In the genomic region with DNA sequence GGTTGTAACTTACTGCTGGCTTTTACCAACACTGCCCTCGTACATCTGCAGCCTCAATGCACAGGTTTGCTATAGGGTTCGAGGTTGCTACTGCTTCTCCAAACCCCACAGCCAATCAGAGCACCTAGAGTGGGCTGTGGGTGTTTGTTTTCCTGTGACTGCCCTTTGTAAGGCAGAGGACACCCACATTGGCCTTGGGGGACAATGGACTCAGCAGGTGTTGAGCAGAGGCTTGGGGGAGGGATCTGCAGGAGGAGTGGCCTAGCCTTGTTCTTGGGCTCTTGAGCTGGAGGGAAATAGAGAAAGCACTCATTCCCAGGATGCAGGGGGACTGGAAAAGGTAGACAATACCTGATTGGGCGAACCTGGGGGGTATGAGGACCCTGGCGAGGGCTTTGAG, we compare ENCODE assay signal across 12 mouse cellular contexts. TPM values are rescaled to one million over a fixed set of nuclear protein-coding genes. Genes with fewer than 3 reads are reported as not detected.
DNase-seq lines count a peak whose midpoint lies in the region; ATAC-seq and TF ChIP-seq lines count a peak whose summit lies in the region.
"Had no signal": no experiment of that assay in that cellular context is flagged by ENCODE, and none has a peak within 500 bp of the region (broad histone marks: within the 10 kb centered on the region; RNA-seq: fewer than 3 reads in every experiment).

No protein-coding gene starts in this region.

- no peaks in the 10 kb centered on the region for H3K9me3 ChIP-seq in lung, embryonic 15.5 days
- H3K9me3 ChIP-seq in intestine, embryonic 15.5 days = no peaks in the 10 kb centered on the region
- no peaks in the 10 kb centered on the region for H3K9me3 ChIP-seq in stomach, embryonic 16.5 days (replicated peaks; ENCODE audit: control insufficient read depth, low read length)

- no peak for TF ChIP-seq CTCF in heart, adult 2 months (IDR thresholded peaks at IDR 0.05)

- TF ChIP-seq POLR2A in heart, adult 2 months (IDR thresholded peaks at IDR 0.05; ENCODE audit: insufficient read depth, low read depth, low read length) = no peak

- no peaks in the 10 kb centered on the region for H3K27me3 ChIP-seq in heart, adult 2 months (ENCODE audit: control insufficient read depth, insufficient read depth, low read length)
- H3K27me3 ChIP-seq in lung, embryonic 15.5 days = peaks cover 18% of the 10 kb centered on the region; the same call in 1 of the 2 replicates
- H3K27me3 ChIP-seq in intestine, embryonic 15.5 days (replicated peaks) = peaks cover 5% of the 10 kb centered on the region; the same call in 1 of the 2 replicates
- no peaks in the 10 kb centered on the region for H3K27me3 ChIP-seq in stomach, embryonic 16.5 days (ENCODE audit: control insufficient read depth, insufficient read depth, low read length)

- 44% methylated on average over 4 of the region's 4 CpGs for WGBS in heart, adult 2 months
- 56% methylated on average over 4 of the region's 4 CpGs for WGBS in lung, embryonic 15.5 days
- 69% methylated on average over 4 of the region's 4 CpGs for WGBS in intestine, embryonic 15.5 days
- WGBS in stomach, embryonic 16.5 days = 61% methylated on average over 4 of the region's 4 CpGs

- H3K36me3 ChIP-seq in heart, adult 2 months (ENCODE audit: control insufficient read depth, insufficient read depth, low read length) = no peaks in the 10 kb centered on the region
- no peaks in the 10 kb centered on the region for H3K36me3 ChIP-seq in lung, embryonic 15.5 days
- no peaks in the 10 kb centered on the region for H3K36me3 ChIP-seq in intestine, embryonic 15.5 days
- no peaks in the 10 kb centered on the region for H3K36me3 ChIP-seq in stomach, embryonic 16.5 days (ENCODE audit: control insufficient read depth, insufficient read depth, low read length)

- H3K9ac ChIP-seq in heart, adult 2 months (ENCODE audit: low read depth, low read length) = no peak overlapping the region
- H3K9ac ChIP-seq in lung, embryonic 15.5 days = no peak overlapping the region
- no peak overlapping the region; the same call in 1 of the 2 replicates for H3K9ac ChIP-seq in intestine, embryonic 15.5 days
- peak overlapping the region; percentile 9; the same call in 1 of the 2 replicates for H3K9ac ChIP-seq in stomach, embryonic 16.5 days (ENCODE audit: low read length)

- H3K4me3 ChIP-seq in heart, adult 2 months = no peak overlapping the region; the same call in 1 of the 2 replicates
- no peak overlapping the region for H3K4me3 ChIP-seq in lung, embryonic 15.5 days
- no peak overlapping the region for H3K4me3 ChIP-seq in intestine, embryonic 15.5 days (replicated peaks)
- peak overlapping the region; percentile 53; the same call in 1 of the 2 replicates for H3K4me3 ChIP-seq in stomach, embryonic 16.5 days (replicated peaks; ENCODE audit: low read length)

- no peak for DNase-seq in heart, adult 2 months
- DNase-seq in heart, postnatal 25 days (ENCODE audit: low spot score) = no peak
- no peak for DNase-seq in lung, postnatal 25 days (ENCODE audit: low spot score)
- DNase-seq in thymus, postnatal 4 days = no peak
- DNase-seq: cerebellum, adult 11-12 months had no signal

- no peak for ATAC-seq in lung, embryonic 15.5 days (ENCODE audit: borderline replicate concordance, extremely low read depth, low FRiP score, low TSS enrichment)
- peak; percentile 34; the same call in 1 of the 2 replicates for ATAC-seq in intestine, embryonic 15.5 days
- ATAC-seq in stomach, embryonic 16.5 days (ENCODE audit: insufficient read depth, low FRiP score) = no peak
- no peak for ATAC-seq in frontal cortex, adult (ENCODE audit: low TSS enrichment)
- ATAC-seq: activated CD4-positive, CD25-positive, alpha-beta regulatory T cell, adult 4 months had no signal

- intact Hi-C loops in heart, adult 2 months (cut with DNase I) = no loop called here
- intact Hi-C loops in heart, postnatal 25 days (cut with DNase I) = no loop called here

- TF ChIP-seq EP300 in heart, adult 2 months (IDR thresholded peaks at IDR 0.05; ENCODE audit: insufficient read depth, low read depth, low read length) = no peak

- H3K27ac ChIP-seq in heart, adult 2 months = peak overlapping the region; percentile 74
- peak overlapping the region; percentile 67 for H3K27ac ChIP-seq in lung, embryonic 15.5 days
- peak overlapping the region; percentile 61 for H3K27ac ChIP-seq in intestine, embryonic 15.5 days
- H3K27ac ChIP-seq in stomach, embryonic 16.5 days (ENCODE audit: low read length) = peak overlapping the region; percentile 84
- H3K27ac ChIP-seq: left cerebral cortex, adult 2 months had no signal

- peak overlapping the region; percentile 80 for H3K4me2 ChIP-seq in lung, embryonic 15.5 days
- H3K4me2 ChIP-seq in intestine, embryonic 15.5 days (replicated peaks) = peak overlapping the region; percentile 84
- H3K4me2 ChIP-seq in stomach, embryonic 16.5 days (ENCODE audit: low read depth, low read length) = peak overlapping the region; percentile 70
- H3K4me2 ChIP-seq: midbrain, embryonic 11.5 days had no signal

- H3K79me2 ChIP-seq in heart, adult 2 months (replicated peaks; ENCODE audit: control insufficient read depth, insufficient read depth, low read length) = no peaks in the 10 kb centered on the region

- peaks cover 1% of the 10 kb centered on the region; the same call in 1 of the 2 replicates for H3K4me1 ChIP-seq in heart, adult 2 months (ENCODE audit: control insufficient read depth, insufficient read depth, low read length)
- H3K4me1 ChIP-seq in lung, embryonic 15.5 days = peaks cover 15% of the 10 kb centered on the region; the same call in 1 of the 2 replicates
- H3K4me1 ChIP-seq in intestine, embryonic 15.5 days (replicated peaks) = peaks cover 15% of the 10 kb centered on the region; the same call in 1 of the 2 replicates
- no peaks in the 10 kb centered on the region for H3K4me1 ChIP-seq in stomach, embryonic 16.5 days (ENCODE audit: control insufficient read depth, insufficient read depth, low read length)

RNA-seq across cellular contexts. Expression of gene 2310034G01Rik, which starts 8.3 kb away (rescaled TPM):
- under 1 TPM; 0.34 to 0.43 TPM for total RNA-seq in heart, adult 2 months (2021)
- 0.66 and 0.73 TPM in 2 replicates for polyA plus RNA-seq in heart, adult 2 months (2012; rRNA removed)
- under 1 TPM; 0.36 to 0.70 TPM for total RNA-seq in heart, postnatal 25 days (2021)
- polyA plus RNA-seq in lung, embryonic 15.5 days (2015; fragmentation: Nextera tagmentation; extraction: Ambion mirVana) = 2.0 and 2.4 TPM in 2 replicates
- polyA plus RNA-seq in intestine, embryonic 15.5 days (2015; fragmentation: Nextera tagmentation; extraction: Ambion mirVana) = 1.1 and 1.7 TPM in 2 replicates
- 1.7 and 1.8 TPM in 2 replicates for polyA plus RNA-seq in stomach, embryonic 16.5 days (2015; fragmentation: Nextera tagmentation; extraction: Ambion mirVana)
- polyA plus RNA-seq: activated CD4-positive, CD25-positive, alpha-beta regulatory T cell, adult 4 months had no signal

RNA-seq across cellular contexts. Expression of gene Mfsd13a, which starts 17.5 kb away (rescaled TPM):
- total RNA-seq in heart, adult 2 months (2021) = 1 to 10 TPM; 2.6 to 3.1 TPM
- 3.2 and 4.5 TPM in 2 replicates for polyA plus RNA-seq in heart, adult 2 months (2012; rRNA removed)
- 1 to 10 TPM; 1.9 to 2.3 TPM for total RNA-seq in heart, postnatal 25 days (2021)
- polyA plus RNA-seq in lung, embryonic 15.5 days (2015; fragmentation: Nextera tagmentation; extraction: Ambion mirVana) = 10.1 and 10.5 TPM in 2 replicates
- polyA plus RNA-seq in intestine, embryonic 15.5 days (2015; fragmentation: Nextera tagmentation; extraction: Ambion mirVana) = 13.5 and 14.2 TPM in 2 replicates
- 13.8 and 16.8 TPM in 2 replicates for polyA plus RNA-seq in stomach, embryonic 16.5 days (2015; fragmentation: Nextera tagmentation; extraction: Ambion mirVana)

RNA-seq across cellular contexts. Expression of gene Cuedc2, which starts 19.9 kb away (rescaled TPM):
- total RNA-seq in heart, adult 2 months (2021) = 10 to 100 TPM; 79.8 to 91.3 TPM
- 58.7 and 73.5 TPM in 2 replicates for polyA plus RNA-seq in heart, adult 2 months (2012; rRNA removed)
- total RNA-seq in heart, postnatal 25 days (2021) = 10 to 100 TPM; 80.9 to 87.7 TPM
- 146 and 154 TPM in 2 replicates for polyA plus RNA-seq in lung, embryonic 15.5 days (2015; fragmentation: Nextera tagmentation; extraction: Ambion mirVana)
- polyA plus RNA-seq in intestine, embryonic 15.5 days (2015; fragmentation: Nextera tagmentation; extraction: Ambion mirVana) = 126 and 138 TPM in 2 replicates
- 131 and 133 TPM in 2 replicates for polyA plus RNA-seq in stomach, embryonic 16.5 days (2015; fragmentation: Nextera tagmentation; extraction: Ambion mirVana)

RNA-seq across cellular contexts. Expression of gene Fbxl15, which starts 30.4 kb away (rescaled TPM):
- total RNA-seq in heart, adult 2 months (2021) = 1 to 10 TPM; 5.3 TPM
- 5.3 and 8.0 TPM in 2 replicates for polyA plus RNA-seq in heart, adult 2 months (2012; rRNA removed)
- 1 to 10 TPM; 5.2 to 6.0 TPM for total RNA-seq in heart, postnatal 25 days (2021)
- 13.3 and 14.2 TPM in 2 replicates for polyA plus RNA-seq in lung, embryonic 15.5 days (2015; fragmentation: Nextera tagmentation; extraction: Ambion mirVana)
- 15.6 and 16.7 TPM in 2 replicates for polyA plus RNA-seq in intestine, embryonic 15.5 days (2015; fragmentation: Nextera tagmentation; extraction: Ambion mirVana)
- 14.1 and 16.0 TPM in 2 replicates for polyA plus RNA-seq in stomach, embryonic 16.5 days (2015; fragmentation: Nextera tagmentation; extraction: Ambion mirVana)

RNA-seq across cellular contexts. Expression of gene Psd, which starts 31.4 kb away (rescaled TPM):
- under 1 TPM; 0.60 to 0.80 TPM for total RNA-seq in heart, adult 2 months (2021)
- polyA plus RNA-seq in heart, adult 2 months (2012; rRNA removed) = 1.4 and 1.6 TPM in 2 replicates
- 1 to 10 TPM; 1.2 to 1.3 TPM for total RNA-seq in heart, postnatal 25 days (2021)
- polyA plus RNA-seq in lung, embryonic 15.5 days (2015; fragmentation: Nextera tagmentation; extraction: Ambion mirVana) = 7.0 and 8.3 TPM in 2 replicates
- polyA plus RNA-seq in intestine, embryonic 15.5 days (2015; fragmentation: Nextera tagmentation; extraction: Ambion mirVana) = 34.8 and 36.2 TPM in 2 replicates
- polyA plus RNA-seq in stomach, embryonic 16.5 days (2015; fragmentation: Nextera tagmentation; extraction: Ambion mirVana) = 22.1 and 23.0 TPM in 2 replicates
